ENCODE assay signal across 36 mouse cellular contexts in the genomic region with DNA sequence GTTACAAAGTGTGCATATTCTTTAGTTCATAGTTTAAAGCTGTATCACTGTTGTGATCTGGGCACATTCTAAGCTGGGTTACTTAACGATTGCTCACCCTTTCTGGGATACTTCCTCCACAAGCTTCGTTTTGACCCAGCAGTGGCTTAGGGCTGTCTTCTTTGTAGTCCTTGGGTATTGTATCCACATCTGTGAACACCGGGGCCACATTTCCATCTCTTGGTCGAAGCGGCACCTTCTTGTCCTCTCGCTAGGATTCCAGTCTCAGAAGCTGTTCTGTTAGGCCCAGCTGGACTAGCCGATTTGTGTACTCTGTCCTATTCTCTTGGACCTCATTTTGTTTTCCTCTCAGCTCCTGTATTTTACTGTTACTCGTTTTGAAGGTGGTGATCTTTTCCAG.
"Had no signal": no experiment of that assay in that cellular context is flagged by ENCODE, and none has a peak within 500 bp of the region (broad histone marks: within the 10 kb centered on the region; RNA-seq: fewer than 3 reads in every experiment).

No protein-coding gene starts in this region.

- ATAC-seq: hindbrain, embryonic 16.5 days; hindbrain, postnatal 0 days; inflammation-experienced regulatory T-cells, adult 6 months; intestine, embryonic 15.5 days; intestine, embryonic 16.5 days; intestine, postnatal 0 days had no signal

- H3K36me3 ChIP-seq: heart, embryonic 10.5 days; heart, embryonic 12.5 days; heart, embryonic 13.5 days; heart, embryonic 15.5 days; hindbrain, embryonic 10.5 days; hindbrain, embryonic 12.5 days; hindbrain, embryonic 13.5 days; hindbrain, embryonic 15.5 days; intestine, embryonic 15.5 days; kidney, embryonic 15.5 days had no signal

- H3K27ac ChIP-seq: heart, embryonic 10.5 days; heart, embryonic 13.5 days; heart, embryonic 15.5 days; hindbrain, embryonic 10.5 days; hindbrain, embryonic 12.5 days; hindbrain, embryonic 13.5 days; hindbrain, embryonic 14.5 days; hindbrain, embryonic 15.5 days; hindbrain, postnatal 0 days; intestine, embryonic 15.5 days; kidney, embryonic 15.5 days; kidney, postnatal 0 days; layer of hippocampus, adult 2 months; left cerebral cortex, adult 2 months had no signal

- DNase-seq: heart, postnatal 10 days; heart, postnatal 14 days; heart, postnatal 36 days; heart, postnatal 4 days; kidney, adult 11 months; kidney, adult 18-20 months; kidney, adult 2 months; kidney, adult 8-10 months; kidney, adult 9 months; kidney, postnatal 10 days; kidney, postnatal 14 days; kidney, postnatal 25 days; kidney, postnatal 36 days; kidney, postnatal 4 days; layer of hippocampus, adult 9-11 months; layer of hippocampus, postnatal 36 days had no signal

- H3K4me2 ChIP-seq: heart, embryonic 11.5 days; heart, embryonic 12.5 days; heart, embryonic 13.5 days; heart, embryonic 15.5 days; hindbrain, embryonic 12.5 days; hindbrain, embryonic 13.5 days; hindbrain, embryonic 14.5 days; hindbrain, embryonic 15.5 days; intestine, embryonic 15.5 days; kidney, embryonic 15.5 days had no signal

- H3K9me3 ChIP-seq: heart, embryonic 10.5 days; heart, embryonic 12.5 days; heart, embryonic 13.5 days; heart, embryonic 15.5 days; hindbrain, embryonic 10.5 days; hindbrain, embryonic 12.5 days; hindbrain, embryonic 13.5 days; hindbrain, embryonic 15.5 days; intestine, embryonic 15.5 days; kidney, embryonic 15.5 days had no signal

- H3K27me3 ChIP-seq: heart, embryonic 12.5 days; heart, embryonic 13.5 days; heart, embryonic 15.5 days; hindbrain, embryonic 12.5 days; hindbrain, embryonic 13.5 days; hindbrain, embryonic 15.5 days; intestine, embryonic 15.5 days; kidney, embryonic 15.5 days had no signal

- H3K4me3 ChIP-seq: heart, embryonic 10.5 days; heart, embryonic 12.5 days; heart, embryonic 13.5 days; heart, embryonic 15.5 days; hindbrain, embryonic 10.5 days; hindbrain, embryonic 12.5 days; hindbrain, embryonic 13.5 days; hindbrain, embryonic 15.5 days; intestine, embryonic 15.5 days; kidney, embryonic 15.5 days; layer of hippocampus, adult 2 months; left cerebral cortex, adult 2 months had no signal

- H3K9ac ChIP-seq: heart, embryonic 12.5 days; heart, embryonic 13.5 days; heart, embryonic 15.5 days; hindbrain, embryonic 12.5 days; hindbrain, embryonic 13.5 days; hindbrain, embryonic 14.5 days; hindbrain, embryonic 15.5 days; intestine, embryonic 15.5 days; kidney, embryonic 15.5 days had no signal

- H3K4me1 ChIP-seq: heart, embryonic 10.5 days; heart, embryonic 13.5 days; heart, embryonic 15.5 days; hindbrain, embryonic 12.5 days; hindbrain, embryonic 13.5 days; hindbrain, embryonic 15.5 days; intestine, embryonic 15.5 days had no signal
